Mouse (Mus musculus): Measurements from ENCODE around the gene Syce2. TPM values are rescaled to one million over a fixed set of nuclear protein-coding genes. Genes with fewer than 3 reads are reported as not detected.
"Not testable (repeated sequence)": the region's sequence is repeated elsewhere in the genome, so short reads cannot be mapped to it uniquely, and the experiment has no call there.

Syce2 gene
- total RNA-seq (2021), result 1 to 10 TPM; 2.3 to 3.0 TPM

GRCm38 (mm10) chr8:84871376-84872308 is at the start of gene Syce2:
Gene Syce2 (plus strand): TSS chr8:84872111.
- intact Hi-C loops (cut with DNase I), result no loop called here
- peak; percentile 26 for DNase-seq (ENCODE audit: low spot score)

- intact Hi-C loops (cut with DNase I), result no loop called here
- DNase-seq (ENCODE audit: low spot score), result no peak
Measured at GRCm38 (mm10) chr8:84822723-84823122, 49.2 kb upstream of the Syce2 start, which contains the start of gene Dand5. Gene Dand5 (minus strand): TSS chr8:84822823.

GRCm38 (mm10) chr8:84823653-84824052 is 48.3 kb upstream of the Syce2 start:
- no peak for DNase-seq (ENCODE audit: low spot score)
- intact Hi-C loops (cut with DNase I), result no loop called here

GRCm38 (mm10) chr8:84825636-84826035 is 46.3 kb upstream of the Syce2 start:
- DNase-seq (ENCODE audit: low spot score), result no peak
- intact Hi-C loops (cut with DNase I), result no loop called here

- intact Hi-C loops (cut with DNase I); DNase-seq (ENCODE audit: low spot score): not testable (repeated sequence)
Measured at GRCm38 (mm10) chr8:84826518-84826917, 45.4 kb upstream of the Syce2 start.

GRCm38 (mm10) chr8:84831490-84831889 is 40.4 kb upstream of the Syce2 start, which contains the start of gene Gadd45gip1:
Gene Gadd45gip1 (plus strand): TSS chr8:84831522.
- DNase-seq (ENCODE audit: low spot score), result no peak
- intact Hi-C loops (cut with DNase I), result no loop called here

- intact Hi-C loops (cut with DNase I), result no loop called here
- peak; percentile 56 for DNase-seq (ENCODE audit: low spot score)
Measured at GRCm38 (mm10) chr8:84832034-84832717, 39.7 kb upstream of the Syce2 start.

GRCm38 (mm10) chr8:84832759-84833742 is 38.9 kb upstream of the Syce2 start:
- DNase-seq (ENCODE audit: low spot score), result no peak
- intact Hi-C loops (cut with DNase I), result no loop called here

GRCm38 (mm10) chr8:84834002-84834865 is 37.7 kb upstream of the Syce2 start:
- DNase-seq (ENCODE audit: low spot score), result no peak
- intact Hi-C loops (cut with DNase I), result no loop called here

- DNase-seq (ENCODE audit: low spot score), result no peak
- intact Hi-C loops (cut with DNase I), result no loop called here
Measured at GRCm38 (mm10) chr8:84834866-84835855, 36.8 kb upstream of the Syce2 start.

- DNase-seq (ENCODE audit: low spot score), result no peak
- intact Hi-C loops (cut with DNase I), result no loop called here
Measured at GRCm38 (mm10) chr8:84837149-84837911, 34.6 kb upstream of the Syce2 start.

- intact Hi-C loops (cut with DNase I), result no loop called here
- no peak for DNase-seq (ENCODE audit: low spot score)
Measured at GRCm38 (mm10) chr8:84837912-84838470, 33.9 kb upstream of the Syce2 start.

- DNase-seq (ENCODE audit: low spot score), result no peak
- intact Hi-C loops (cut with DNase I), result no loop called here
Measured at GRCm38 (mm10) chr8:84838513-84838912, 33.4 kb upstream of the Syce2 start.

- DNase-seq (ENCODE audit: low spot score), result no peak
- intact Hi-C loops (cut with DNase I), result no loop called here
Measured at GRCm38 (mm10) chr8:84839411-84839810, 32.5 kb upstream of the Syce2 start.

- intact Hi-C loops (cut with DNase I), result no loop called here
- no peak for DNase-seq (ENCODE audit: low spot score)
Measured at GRCm38 (mm10) chr8:84839875-84840247, 32.0 kb upstream of the Syce2 start.

- DNase-seq (ENCODE audit: low spot score), result peak; percentile 80
- intact Hi-C loops (cut with DNase I), result no loop called here
Measured at GRCm38 (mm10) chr8:84840248-84840999, 31.5 kb upstream of the Syce2 start, which contains the start of gene Rad23a. Gene Rad23a (minus strand): TSS chr8:84840665.

All from heart, postnatal 25 days (tissue).